Comparison of ENCODE assay signal across 8 mouse cellular contexts in genomic region chr7:100371495-100372451, GRCm38 (mm10). TPM values are rescaled to one million over a fixed set of nuclear protein-coding genes. Genes with fewer than 3 reads are reported as not detected.
DNase-seq lines count a peak whose midpoint lies in the region; ATAC-seq lines count a peak whose summit lies in the region.

TSS of gene C2cd3 (plus strand) at chr7:100372233.
TSS of gene Ppme1 (minus strand) at chr7:100372307.

- peak; percentile 99 to 100 for DNase-seq in adrenal gland, adult (ENCODE audit: inconsistent age in 2 of 2, low spot score in 1 of 2)
- peak; percentile 100 for DNase-seq in embryo, embryonic 10.5 days (ENCODE audit: low spot score)
- peak; percentile 98 for DNase-seq in gastrocnemius, postnatal 14 days
- peak; percentile 98 to 100 for DNase-seq in left cerebral cortex, postnatal 10 days (ENCODE audit: extremely low spot score in 1 of 2, low spot score in 2 of 2)
- DNase-seq in right cerebral cortex, postnatal 25 days, result peak; percentile 98
- DNase-seq in urinary bladder, postnatal 4 days (ENCODE audit: low spot score in 2 of 2), result peak; percentile 98

- peak; percentile 98 for ATAC-seq in inflammation-experienced regulatory T-cells, adult 6 months
- ATAC-seq in megakaryocyte-erythroid progenitor cell, adult 5-6 weeks (replicated peaks; ENCODE audit: low FRiP score, low TSS enrichment, poor library complexity, severe bottlenecking), result peak; percentile 99

- intact Hi-C loops in gastrocnemius, postnatal 14 days (cut with DNase I; ENCODE audit: low total_unique reads), result no loop called here
- intact Hi-C loops in left cerebral cortex, postnatal 10 days (cut with DNase I), result no loop called here

RNA-seq across cellular contexts. Expression of gene C2cd3, which starts in this region (rescaled TPM):
- total RNA-seq in gastrocnemius, postnatal 14 days (2021), result 1 to 10 TPM; 5.5 to 6.0 TPM
- polyA plus RNA-seq in inflammation-experienced regulatory T-cells, adult 6 months (2017; shearing (Covaris generic)), result 10 to 100 TPM; 32.1 to 38.2 (median 36.9) TPM
- 10 to 100 TPM; 12.4 to 15.2 TPM for total RNA-seq in left cerebral cortex, postnatal 10 days (2021)
- total RNA-seq in megakaryocyte-erythroid progenitor cell, adult 5-6 weeks (2014; fragmentation: Nextera tagmentation), result 57.6 and 71.1 TPM in 2 replicates
- total RNA-seq in megakaryocyte-erythroid progenitor cell, adult 5-6 weeks (2017), result 19.1 and 32.6 TPM in 2 replicates

RNA-seq across cellular contexts. Expression of gene Ppme1, which starts in this region (rescaled TPM):
- total RNA-seq in gastrocnemius, postnatal 14 days (2021), result 10 to 100 TPM; 25.1 to 26.8 TPM
- 10 to 100 TPM; 19.5 to 23.9 (median 22.9) TPM for polyA plus RNA-seq in inflammation-experienced regulatory T-cells, adult 6 months (2017; shearing (Covaris generic))
- 100 to 1,000 TPM; 125 to 131 TPM for total RNA-seq in left cerebral cortex, postnatal 10 days (2021)
- 24.8 and 31.4 TPM in 2 replicates for total RNA-seq in megakaryocyte-erythroid progenitor cell, adult 5-6 weeks (2014; fragmentation: Nextera tagmentation)
- total RNA-seq in megakaryocyte-erythroid progenitor cell, adult 5-6 weeks (2017), result 25.7 and 35.3 TPM in 2 replicates

Comparison
In these comparisons a context has a peak if more than half of its experiments do, and no peak if none do; other contexts are left out.
1. Peak in every context shown above with its lines: DNase-seq and ATAC-seq.